Mouse (Mus musculus): ENCODE measurements around the gene 5031439G07Rik.

Gene 5031439G07Rik

DNA sequence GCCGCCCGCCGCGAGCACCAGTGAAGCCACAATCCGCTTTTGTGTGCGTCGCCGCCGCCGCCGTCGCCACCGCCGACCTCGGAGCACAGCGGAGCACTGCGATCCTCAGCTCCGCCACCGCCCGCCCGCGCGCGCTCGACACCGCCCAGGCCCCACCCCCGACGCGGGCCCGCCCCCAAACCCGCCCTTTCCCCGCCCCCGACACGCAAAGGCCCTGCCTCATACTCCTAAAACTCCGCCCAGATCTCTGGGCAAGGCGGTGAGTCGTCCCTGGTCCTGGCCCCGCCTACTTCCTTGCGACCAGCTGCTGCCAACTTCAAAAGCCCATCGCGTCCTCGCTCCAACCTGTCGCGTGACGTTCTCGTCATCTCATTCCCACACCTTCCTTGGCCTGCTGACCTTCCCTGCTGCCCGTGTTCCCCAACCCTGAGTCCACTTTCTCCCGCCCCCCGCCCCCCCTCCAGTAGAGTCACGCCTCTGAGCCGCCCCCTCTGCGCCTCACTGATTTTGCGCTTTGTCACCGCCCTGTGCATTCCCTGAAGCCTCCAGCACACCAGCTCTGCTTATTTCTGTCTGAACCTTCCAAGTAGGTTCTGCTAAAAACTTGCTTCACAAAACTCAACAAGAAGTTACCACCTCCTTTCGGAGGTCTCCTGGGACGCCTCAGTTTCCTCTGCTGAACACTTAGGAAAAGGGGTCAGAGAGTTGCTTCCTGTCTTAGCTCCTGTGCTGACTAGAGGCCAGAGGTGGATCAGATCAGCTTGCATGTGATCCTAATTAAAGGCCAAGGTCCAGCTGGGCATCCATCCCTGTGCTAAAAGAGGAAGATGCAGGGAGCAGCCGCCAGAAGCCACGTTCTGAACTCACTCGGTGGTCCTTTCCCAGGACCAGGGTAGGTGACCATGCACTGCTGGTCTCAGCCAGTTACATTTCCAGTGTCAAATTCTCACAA, at the start of gene 5031439G07Rik:
Gene 5031439G07Rik (minus strand): TSS at position 678 of the 952 bp plus-strand sequence.
- in situ Hi-C loops (cut with MboI, MseI): loop anchor here (5.0 kb wide), 1 partner anchor 66 kb away; the partner anchor contains the start of genes Gm29666 and Nup50

DNA sequence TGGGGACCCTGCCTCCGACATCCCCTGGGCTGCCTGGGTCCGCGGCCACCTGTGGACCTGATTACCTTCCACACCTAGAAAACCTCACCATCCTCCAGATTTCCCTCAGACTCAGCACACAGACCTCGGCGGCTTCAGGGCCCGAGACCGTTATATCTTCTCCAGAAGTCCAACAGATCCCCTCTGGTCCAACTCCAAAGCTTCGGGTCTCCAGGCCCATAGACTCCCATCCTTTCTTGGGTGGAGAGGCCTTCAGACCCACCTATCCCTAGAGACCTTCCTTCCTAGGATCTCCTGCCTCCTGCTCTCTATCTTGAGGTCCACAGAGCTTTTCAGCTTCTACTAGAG, 49.0 kb upstream of the 5031439G07Rik start:
- in situ Hi-C loops (cut with MboI, MseI): loop anchor here (25.0 kb wide), 1 partner anchor 1150 kb away; the partner anchor contains the start of gene Cerk

DNA sequence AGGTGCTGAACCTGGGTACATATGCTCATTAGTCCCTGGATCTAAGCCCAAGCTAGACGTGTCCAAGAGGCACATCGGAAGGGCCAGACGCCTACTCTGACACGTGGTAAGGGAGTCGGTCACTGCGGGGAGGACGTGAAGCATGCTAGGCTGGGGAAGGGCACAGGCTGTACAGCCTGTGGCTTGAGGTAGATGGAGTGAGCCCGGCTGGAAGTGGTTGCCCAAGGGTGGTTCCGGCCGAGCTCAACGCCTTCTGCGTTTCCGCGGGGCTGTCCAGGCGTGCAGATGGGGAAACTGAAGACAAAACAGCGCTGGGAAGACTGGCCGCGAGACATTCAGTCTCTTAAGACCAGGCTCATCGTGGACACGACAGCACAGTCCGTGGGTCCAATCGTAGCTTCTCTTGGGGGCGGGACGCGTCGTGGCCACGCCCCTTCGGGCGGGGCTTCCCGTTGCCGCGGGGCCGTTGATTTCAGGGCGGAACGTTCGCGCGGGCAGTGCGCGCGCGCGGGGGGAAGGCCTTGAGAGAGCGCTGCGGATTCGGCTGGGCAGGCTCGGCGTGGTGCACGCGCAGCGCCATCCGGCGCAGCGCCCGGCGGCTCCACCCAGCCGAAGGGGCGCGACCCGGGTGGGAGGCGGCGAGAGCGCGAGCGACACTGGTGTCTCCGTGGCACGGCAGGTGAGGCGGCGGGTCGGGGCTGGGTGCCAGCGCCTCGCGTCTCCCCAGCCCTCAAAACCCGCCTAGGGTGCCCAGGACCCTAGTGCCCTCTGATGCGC, 48.4 kb upstream of the 5031439G07Rik start:
- in situ Hi-C loops (cut with MboI, MseI): loop anchor here (25.0 kb wide), 1 partner anchor 1151 kb away; the partner anchor contains the start of gene Cerk

DNA sequence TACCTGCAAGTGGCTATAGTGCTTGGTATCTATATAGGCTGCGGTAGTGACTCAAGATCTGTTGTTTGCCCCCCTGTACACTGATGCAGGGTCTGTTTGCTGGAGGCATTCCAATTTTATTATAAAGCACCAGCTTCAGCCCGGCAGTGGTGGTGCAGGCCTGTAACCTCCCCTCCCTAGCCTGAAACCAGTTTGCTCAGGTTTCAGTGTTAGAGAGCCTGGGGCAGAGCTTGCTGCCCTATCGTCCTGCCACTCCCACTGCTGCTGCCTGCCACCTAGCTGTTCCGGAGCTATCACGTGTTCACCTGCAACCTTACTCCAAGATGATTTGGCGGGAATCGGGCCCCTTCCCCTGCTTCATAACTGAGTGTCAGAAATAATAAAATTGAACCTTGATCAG, 45.6 kb upstream of the 5031439G07Rik start:
- in situ Hi-C loops (cut with MboI, MseI): loop anchor here (25.0 kb wide), 1 partner anchor 1153 kb away; the partner anchor contains the start of gene Cerk

DNA sequence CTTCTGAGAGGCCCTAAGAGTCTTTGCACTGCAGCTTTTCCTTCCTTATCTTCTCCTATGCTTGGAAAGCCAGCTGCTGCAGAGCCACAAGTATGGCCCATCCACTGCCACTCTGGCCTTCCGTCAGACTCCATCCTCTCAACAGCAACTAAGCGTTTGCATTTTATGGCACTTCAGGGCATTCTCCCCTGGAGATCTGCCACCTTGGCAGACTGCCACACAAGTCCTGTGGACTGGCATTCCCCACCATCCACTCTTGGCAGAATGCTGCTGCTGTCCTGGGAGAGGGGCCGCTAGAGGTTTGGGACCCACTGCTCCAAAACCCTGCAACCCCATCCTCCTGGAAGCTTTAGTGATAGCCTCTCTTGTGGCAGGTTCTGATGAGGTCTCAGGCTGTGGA, 43.5 kb upstream of the 5031439G07Rik start:
- in situ Hi-C loops (cut with MboI, MseI): loop anchor here (25.0 kb wide), 1 partner anchor 1155 kb away; the partner anchor contains the start of gene Cerk

DNA sequence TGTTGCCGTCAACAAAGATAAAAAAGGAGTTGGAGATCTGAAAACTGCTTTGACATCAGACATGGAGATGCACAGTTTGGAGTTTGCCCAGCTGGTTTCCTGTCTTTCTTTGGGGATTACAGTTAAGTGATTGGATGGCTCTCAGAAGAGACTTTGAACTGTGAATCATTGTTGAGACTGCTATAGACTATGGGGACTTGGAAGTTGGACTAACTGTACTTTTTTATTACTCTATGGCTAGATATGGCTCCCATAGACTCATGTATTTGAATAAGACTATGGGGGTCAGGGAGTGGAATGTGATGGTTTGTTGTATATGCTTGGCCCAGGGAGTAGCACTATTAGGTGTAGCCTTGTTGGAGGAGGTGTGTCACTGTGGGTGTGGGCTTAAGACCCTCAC, 42.3 kb upstream of the 5031439G07Rik start:
- in situ Hi-C loops (cut with MboI, MseI): loop anchor here (25.0 kb wide), 1 partner anchor 1157 kb away; the partner anchor contains the start of gene Cerk

DNA sequence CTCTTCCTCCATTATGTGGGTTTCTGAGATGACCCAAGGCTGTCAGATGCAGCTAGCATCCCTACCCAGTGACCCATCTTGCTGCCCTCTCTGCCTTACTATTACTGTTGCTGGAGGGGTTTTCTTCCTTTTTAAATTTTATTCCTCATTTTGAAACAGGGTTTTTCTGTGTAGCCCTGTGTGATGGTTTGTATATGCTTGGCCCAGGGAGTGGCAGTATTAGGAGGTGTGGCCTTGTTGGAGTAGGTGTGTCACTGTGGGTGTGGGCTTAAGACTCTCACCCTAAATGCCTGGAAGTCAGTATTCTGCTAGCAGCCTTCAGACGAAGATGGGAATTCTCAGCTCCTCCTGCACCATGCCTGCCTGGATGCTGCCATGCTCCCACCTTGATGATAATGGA, 40.3 kb upstream of the 5031439G07Rik start, which contains the start of gene Fam118a:
Gene Fam118a (plus strand): TSS at position 301 of the 400 bp plus-strand sequence.
- in situ Hi-C loops (cut with MboI, MseI): loop anchor here (25.0 kb wide), 1 partner anchor 1159 kb away; the partner anchor contains the start of gene Cerk

DNA sequence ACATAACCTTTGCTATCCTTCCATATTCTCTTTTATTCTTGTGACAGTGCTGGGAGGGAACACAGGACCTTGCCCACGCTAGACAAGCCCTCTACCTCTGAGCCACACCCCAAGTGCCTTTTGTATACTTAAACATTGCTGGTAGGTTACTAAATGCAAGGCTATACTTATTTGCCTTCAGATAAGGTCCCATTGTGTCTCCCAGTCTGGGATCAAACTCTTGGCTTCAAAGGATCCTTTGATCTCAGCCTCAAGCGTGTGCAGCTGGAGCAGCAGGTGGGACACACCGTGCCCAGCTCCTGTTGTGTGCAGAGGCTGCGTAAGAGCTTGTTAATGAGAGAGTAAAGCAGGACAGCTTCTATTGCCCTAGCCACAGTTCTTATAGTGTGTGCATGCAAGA, 39.4 kb upstream of the 5031439G07Rik start:
- in situ Hi-C loops (cut with MboI, MseI): loop anchor here (25.0 kb wide), 1 partner anchor 1160 kb away; the partner anchor contains the start of gene Cerk

DNA sequence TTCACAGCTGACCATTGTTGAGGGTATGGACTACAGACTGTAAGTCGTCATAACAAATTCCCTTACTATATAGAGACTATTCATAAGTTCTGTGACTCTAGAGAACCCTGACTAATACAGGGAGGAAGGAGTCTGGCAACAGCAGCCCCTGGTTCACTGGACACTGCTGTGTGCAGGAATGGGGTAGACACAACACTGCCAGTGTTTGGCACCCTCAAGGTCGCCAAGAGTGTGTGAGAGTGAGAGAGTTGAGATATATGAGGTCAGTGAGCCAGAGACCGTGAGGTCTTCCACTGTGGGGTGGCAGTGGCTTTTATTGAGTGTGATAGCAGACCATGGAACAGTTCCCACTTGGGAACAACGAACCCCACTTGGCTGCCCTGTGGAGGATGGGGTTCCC, 37.8 kb upstream of the 5031439G07Rik start:
- in situ Hi-C loops (cut with MboI, MseI): loop anchor here (25.0 kb wide), 1 partner anchor 1161 kb away; the partner anchor contains the start of gene Cerk

DNA sequence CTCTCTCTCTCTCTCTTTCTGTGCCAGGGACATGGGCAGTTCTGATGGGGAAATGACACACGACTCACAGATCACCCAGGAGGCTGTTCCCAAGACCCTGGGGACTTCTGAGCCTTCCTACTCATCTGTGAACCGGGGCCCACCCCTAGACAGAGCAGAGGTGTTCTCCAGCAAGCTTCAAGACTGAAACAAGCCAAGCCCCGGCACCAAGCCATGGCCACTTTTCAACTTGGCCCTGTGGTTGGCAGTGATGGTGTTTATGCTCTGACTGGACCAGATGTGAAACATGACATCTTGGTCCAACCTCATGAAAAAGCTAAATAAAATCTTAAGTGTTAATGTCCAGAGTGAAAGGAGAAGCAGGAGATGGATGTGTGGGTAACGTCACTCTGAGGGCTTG, 33.9 kb upstream of the 5031439G07Rik start:
- in situ Hi-C loops (cut with MboI, MseI): no loop called here

DNA sequence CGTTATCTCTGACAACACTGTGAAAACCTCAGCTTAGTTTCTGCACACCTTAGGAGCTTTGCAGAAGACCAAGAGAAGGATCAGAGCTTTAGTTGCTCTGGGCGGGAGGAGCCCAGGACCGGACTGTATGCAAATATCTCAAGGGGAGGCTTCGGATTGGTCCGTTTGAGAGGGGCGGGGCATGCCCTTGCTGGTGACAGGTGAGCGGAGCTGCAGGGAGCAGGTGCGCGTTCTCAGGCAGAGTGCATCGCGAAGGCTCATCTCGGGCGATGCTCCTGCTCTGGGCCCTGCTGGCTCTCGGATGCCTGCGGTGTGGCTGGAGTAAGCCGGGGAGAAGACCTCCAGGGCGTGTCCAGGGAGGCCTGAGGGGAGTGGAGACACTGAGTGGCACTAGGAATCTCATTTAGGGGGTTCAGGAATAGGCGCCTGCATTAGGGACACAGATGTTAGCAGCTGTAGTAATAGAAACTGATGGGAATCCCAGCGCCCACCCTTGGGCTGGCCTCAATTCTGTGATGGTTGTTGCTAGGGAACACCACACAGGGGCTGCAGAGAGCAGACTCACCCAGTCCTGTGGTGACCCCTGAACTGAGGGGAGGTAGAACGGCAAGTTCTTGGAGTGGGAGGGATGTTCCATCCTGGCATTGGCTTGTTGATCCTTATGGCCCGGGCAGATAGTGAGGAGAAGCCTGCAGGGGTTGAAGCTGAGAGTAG, 28.8 kb upstream of the 5031439G07Rik start, which contains the start of gene Upk3a:
Gene Upk3a (plus strand): TSS at position 191 of the 714 bp plus-strand sequence.
- in situ Hi-C loops (cut with MboI, MseI): no loop called here

DNA sequence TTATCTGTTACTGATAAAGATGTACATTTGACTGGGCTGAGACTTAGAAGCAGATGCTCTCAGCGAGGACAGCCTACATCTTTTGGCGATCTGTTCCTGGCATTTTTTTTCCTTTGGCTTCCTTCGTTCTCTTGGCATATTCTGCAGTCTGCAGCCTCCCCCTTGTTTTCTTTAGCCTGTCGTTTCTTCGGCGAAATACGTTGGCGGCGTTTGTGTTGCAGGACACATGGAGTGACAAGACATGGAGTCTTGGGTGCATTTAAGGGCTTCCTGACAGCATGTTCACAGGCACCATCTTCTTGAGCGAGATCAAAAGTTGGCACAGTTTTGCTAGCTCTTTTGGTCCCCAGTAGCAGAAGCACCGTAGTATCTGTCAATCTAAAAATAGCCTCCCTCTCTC, 27.4 kb upstream of the 5031439G07Rik start:
- in situ Hi-C loops (cut with MboI, MseI): no loop called here

DNA sequence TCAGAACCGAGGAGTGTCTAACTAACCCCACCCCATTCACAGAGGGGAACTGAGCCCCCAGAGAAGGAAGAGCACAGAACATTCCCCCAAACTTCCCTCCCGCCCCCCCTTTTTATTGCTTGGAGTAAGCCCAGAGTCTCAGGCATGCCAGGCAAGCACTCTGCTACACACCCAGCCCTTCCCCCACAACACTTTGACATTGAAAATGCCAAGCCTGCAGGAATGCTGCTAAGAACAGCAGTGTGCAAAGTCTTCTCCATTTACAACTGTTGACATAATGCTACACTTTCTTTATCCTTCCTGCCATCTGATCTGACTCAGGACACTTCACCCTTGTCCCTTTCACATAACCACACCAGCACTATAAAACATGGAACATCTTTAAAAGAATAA, 24.3 kb upstream of the 5031439G07Rik start:
- in situ Hi-C loops (cut with MboI, MseI): no loop called here

DNA sequence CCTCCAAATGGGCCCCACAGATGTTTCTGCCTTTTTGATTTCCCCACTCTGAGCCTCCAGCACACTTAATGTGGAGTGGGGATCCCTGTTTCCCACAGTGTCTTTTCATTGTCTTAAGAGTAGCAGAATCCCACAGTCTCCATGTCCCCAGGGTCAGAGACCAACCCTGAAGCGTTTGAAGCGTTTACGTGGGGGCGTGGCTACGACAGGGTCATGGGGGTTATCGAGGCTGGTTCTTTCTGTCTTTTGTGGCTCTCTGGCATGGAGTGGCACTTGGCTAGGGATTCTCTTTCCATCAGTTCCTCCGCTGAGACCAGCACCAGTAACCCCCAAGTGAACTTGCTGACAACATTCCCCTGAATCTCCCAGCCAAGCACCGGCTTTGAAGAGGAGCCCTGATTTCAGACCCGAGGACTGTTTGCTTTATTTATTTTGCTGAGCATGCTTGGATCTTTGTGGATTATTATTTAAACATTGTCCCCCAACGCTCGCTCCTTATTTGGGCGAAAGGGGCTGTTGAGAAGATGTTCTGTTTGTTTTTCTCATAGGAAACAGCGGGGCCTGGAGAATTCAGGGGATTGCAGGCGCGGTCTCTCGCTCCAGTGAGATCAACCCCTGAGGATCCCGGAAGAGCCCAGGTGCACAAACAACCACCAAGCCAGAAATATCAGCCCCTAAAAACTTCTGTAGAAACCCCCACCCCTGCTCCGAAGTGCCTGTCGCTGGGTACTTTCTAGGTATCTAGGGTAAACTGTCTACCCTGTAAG, 23.7 kb upstream of the 5031439G07Rik start:
- in situ Hi-C loops (cut with MboI, MseI): no loop called here

DNA sequence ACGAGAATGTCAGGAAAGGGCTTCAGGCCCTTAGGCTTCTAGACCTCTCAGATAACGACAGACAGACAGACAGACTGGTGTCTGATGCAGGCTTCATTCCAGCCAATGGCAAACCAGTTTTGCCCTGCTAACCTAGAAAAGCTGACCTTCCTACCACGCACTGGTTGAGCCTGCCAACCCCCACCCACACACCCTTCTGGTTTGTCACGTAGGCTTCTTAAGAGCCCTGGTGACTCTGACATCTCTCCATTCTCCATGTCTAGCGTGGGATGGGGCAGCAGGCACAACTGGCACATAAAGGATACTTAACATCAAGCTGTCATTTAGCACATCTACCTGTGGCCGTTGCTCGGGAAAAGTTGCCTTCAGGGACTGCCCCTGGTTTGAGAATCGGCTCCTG, 21.3 kb upstream of the 5031439G07Rik start:
- in situ Hi-C loops (cut with MboI, MseI): no loop called here

DNA sequence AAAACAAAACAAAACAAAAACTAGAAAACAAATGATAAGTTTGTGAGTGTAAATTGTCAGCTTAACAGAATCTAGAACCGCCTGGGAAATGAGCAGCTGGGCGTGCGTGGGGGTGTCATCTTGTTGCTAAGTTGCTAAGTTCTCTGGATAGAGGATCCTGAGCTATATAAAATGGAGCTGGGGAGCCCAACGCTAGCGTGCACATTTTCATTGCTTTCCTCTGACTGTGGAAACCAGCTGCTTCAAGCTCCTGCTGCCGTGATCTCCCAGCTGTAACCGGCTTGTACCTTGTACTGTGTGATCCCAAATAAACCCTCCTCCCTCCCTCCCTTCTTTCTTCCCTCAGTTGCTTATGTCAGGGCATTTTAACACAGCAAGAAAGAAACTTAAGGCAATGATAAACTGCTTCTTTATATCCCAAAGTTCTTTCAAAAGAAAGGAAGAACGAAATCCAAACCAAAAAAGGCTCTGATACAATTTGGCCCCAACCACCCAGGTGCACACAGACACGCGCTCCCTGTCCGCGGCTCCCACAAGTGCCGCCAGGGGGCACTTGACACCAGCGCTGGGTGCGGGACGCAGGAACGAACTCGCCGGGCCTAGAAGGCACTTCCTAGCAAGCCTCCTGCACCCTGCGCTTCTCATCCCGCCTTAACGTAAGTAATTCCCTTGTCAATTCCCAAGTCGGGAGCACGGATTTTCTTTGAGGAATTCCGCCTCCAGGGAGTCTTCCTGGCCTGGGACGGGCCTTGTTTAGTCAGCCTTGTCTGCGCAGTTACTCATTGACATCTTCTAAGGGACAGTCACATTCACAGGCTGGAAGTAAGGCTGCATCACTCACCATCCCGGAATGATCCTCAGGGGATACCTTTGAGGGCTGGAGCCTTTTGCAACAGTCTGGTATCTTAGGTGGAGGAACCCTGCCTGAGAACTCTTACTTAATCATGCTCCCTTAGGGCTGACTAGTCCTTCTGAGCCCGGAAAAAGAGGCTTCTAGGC, 12.9 kb upstream of the 5031439G07Rik start:
- in situ Hi-C loops (cut with MboI, MseI): no loop called here

DNA sequence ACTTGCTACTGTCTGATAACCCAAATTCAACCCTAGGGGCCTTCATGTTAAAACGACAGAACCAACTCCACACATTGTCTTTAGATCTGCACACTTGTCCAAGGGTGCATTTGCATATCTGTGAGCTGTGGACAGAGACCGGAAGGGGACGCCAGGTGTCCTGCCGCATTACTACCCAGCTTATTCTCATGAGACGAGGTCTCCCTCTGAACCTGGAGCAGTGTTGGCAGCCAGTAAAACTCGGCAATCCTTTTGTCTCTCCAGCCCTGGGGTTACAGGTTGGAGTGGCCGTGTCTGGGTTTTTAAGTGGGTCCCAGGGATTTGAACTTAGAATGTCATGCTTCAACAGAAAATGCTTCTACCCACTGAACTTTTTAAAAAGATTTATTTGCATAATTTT, 11.6 kb upstream of the 5031439G07Rik start:
- in situ Hi-C loops (cut with MboI, MseI): loop anchor here (5.0 kb wide), 1 partner anchor 72 kb away; no protein-coding TSS in a partner anchor

DNA sequence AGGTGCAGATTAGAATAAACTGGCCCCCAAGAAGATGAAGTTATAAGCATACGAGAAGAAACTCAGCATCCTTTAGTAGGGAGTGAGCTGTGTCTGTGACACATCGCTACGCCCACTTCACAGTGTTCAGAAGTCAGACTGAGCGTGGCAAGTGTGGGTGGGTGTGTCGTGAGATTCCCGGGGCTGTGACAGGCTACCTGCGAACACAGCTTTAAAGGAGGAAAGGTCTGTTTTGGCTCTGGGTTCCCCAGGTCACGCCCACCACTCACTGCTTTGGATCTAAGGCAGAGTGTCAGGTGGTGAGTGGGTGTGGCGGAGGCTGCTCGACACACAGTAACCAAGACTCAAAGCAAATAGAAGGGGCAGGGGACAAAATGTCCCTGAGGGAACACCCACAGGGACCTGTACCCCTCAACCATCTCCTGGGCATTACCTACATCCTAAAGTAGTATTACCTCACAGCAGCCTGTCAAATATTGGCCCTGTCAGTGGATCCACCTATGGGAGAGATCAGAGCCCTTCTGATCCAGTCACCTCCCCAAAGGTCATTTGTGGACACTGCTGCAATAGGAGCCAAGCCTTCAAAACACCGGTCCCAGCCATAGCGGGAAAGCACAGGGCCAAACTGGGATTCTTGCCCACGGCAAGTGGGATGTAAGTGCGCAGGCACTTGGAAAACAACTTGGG, 9.6 kb upstream of the 5031439G07Rik start:
- in situ Hi-C loops (cut with MboI, MseI): loop anchor here (5.0 kb wide), 1 partner anchor 74 kb away; no protein-coding TSS in a partner anchor

Data from T-helper 2 cell (primary cell).